Mouse (Mus musculus): ENCODE measurements at regions not wholly inside any gene's neighbourhood (a gene's known extent, or its start where the extent isn't known, plus 50 kb on each side); places are given as distances from the start of the nearest gene placed in this dataset.

DNA sequence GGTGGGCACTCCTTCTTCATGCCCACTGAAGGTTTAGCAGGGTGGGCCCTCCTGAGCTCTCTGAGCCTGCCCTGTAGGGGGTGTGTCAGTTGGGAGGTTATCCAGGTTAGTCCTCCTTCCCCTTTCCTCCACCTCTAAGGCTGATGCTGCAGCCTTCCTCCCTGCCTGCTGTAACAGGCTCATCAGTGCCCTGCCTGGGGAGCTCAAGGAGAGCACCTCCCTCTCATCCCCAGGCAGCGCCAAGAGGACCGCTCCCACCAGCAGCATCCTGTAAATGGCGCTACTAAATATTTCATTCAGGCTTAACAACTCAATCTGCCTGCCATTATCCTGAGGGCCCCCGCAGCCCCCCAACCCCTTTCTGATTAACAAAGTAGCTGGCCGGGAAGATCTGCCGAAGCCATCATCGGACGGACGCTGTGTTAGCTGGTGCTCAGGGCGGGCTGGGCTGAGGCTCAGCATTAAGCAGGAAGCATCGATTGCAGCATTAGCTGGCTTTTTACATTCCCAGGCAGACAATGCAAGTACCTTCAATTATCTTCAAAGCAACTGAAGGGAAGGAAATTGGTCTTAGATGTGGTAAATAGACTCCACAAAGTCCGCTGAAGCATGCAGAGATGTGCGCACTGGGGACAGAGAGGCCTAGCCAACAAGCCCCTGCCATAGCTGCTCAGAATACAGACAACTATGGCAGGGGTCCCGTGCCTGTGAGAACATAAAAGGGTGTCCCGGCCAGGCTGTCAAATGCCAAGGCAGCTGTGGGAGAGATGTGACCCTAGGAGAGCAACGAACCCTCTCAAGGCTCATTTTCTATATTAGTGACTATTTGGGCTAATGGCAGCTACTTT lies 296.3 kb upstream of the Gm4791 start:
- ATAC-seq (replicated peaks in 1 of 2; ENCODE audit: insufficient read depth in 1 of 2, low FRiP score in 2 of 2, low TSS enrichment in 1 of 2, low read depth in 1 of 2, poor library complexity in 2 of 2, severe bottlenecking in 2 of 2) = no peak

- no peak for ATAC-seq (replicated peaks in 1 of 2; ENCODE audit: insufficient read depth in 1 of 2, low FRiP score in 2 of 2, low TSS enrichment in 1 of 2, low read depth in 1 of 2, poor library complexity in 2 of 2, severe bottlenecking in 2 of 2)
Observed at GRCm38 (mm10) chr9:46696171-46696570, 302.4 kb upstream of the Gm4791 start.

DNA sequence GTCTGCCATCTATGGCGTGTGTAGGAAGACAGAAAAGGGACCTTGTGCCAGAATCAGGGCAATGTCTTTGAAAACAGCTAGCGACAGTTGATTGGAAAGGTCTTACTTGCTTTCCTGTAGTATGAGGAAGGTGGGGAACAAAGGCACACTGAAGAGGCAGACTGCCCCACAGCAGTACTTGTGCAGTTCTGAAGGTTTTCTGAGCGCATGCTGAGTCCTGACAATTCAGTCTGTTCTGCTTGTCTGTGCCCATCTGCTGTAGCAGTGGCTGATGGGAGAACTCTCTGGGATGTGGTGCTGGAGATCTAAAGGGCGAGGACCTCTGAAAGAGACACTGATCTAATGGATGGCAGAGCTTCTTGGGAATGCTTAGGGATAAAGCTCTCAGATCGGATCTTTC lies 309.2 kb upstream of the Gm4791 start:
- ATAC-seq (replicated peaks in 1 of 2; ENCODE audit: insufficient read depth in 1 of 2, low FRiP score in 2 of 2, low TSS enrichment in 1 of 2, low read depth in 1 of 2, poor library complexity in 2 of 2, severe bottlenecking in 2 of 2) = no peak

DNA sequence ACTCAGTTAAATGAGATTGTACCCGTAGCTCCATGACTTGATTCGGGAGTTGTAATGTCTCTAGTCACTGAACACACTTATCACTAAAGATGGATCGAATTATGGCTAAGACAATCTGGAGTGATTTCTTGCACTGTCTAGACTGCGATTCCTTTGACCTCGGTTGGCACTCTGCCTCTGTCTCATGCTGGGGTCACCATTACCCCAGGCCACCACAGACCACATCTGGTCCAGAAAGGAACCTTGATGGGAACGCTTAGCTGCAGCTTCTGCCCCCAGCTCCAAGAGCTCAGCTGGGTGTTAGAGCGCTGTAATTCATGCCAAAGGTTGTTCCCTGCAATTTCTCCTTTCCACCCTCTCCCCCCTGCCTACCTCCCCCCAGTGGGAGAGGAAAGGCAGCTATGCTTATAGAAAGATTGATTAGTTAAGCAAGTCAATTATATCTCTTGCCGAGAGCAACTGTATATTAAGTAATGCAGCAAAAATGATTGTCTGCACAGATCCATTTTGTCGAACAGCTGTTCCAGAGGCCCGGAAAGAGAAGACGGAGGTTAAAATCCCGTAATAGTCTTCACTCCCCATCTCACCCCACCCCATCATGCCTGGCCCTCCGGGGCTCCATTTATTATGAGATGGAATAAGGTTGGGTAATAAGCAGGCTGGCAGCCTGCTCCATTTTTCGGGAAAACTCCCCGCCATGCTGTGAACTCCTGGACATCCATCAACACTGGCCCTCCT lies 314.3 kb upstream of the Gm4791 start:
- ATAC-seq (replicated peaks in 1 of 2; ENCODE audit: insufficient read depth in 1 of 2, low FRiP score in 2 of 2, low TSS enrichment in 1 of 2, low read depth in 1 of 2, poor library complexity in 2 of 2, severe bottlenecking in 2 of 2) = no peak

- ATAC-seq (replicated peaks in 1 of 2; ENCODE audit: insufficient read depth in 1 of 2, low FRiP score in 2 of 2, low TSS enrichment in 1 of 2, low read depth in 1 of 2, poor library complexity in 2 of 2, severe bottlenecking in 2 of 2) = no peak
Observed at GRCm38 (mm10) chr9:46672050-46672449, 326.5 kb upstream of the Gm4791 start.

DNA sequence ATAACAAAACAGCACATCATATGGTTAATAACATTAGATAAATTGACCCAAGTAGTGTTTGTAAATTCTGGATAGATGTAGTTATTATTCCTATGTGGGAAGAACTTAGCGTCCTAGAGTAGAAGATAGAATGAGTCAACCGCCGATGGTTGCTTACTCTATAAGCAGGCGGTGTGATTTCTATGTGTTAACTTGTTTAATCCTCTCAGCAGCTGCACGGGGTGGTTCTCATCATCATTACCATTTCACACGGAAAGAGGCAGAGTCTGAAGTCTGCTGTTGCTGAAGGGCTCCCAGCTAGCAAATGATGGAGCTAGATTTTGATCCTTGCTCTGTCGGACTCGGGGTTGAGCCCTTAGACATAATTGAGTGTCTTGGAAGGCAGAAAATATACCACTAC lies 334.6 kb upstream of the 4931429L15Rik start:
- ATAC-seq (replicated peaks in 1 of 2; ENCODE audit: insufficient read depth in 1 of 2, low FRiP score in 2 of 2, low TSS enrichment in 1 of 2, low read depth in 1 of 2, poor library complexity in 2 of 2, severe bottlenecking in 2 of 2) = no peak

DNA sequence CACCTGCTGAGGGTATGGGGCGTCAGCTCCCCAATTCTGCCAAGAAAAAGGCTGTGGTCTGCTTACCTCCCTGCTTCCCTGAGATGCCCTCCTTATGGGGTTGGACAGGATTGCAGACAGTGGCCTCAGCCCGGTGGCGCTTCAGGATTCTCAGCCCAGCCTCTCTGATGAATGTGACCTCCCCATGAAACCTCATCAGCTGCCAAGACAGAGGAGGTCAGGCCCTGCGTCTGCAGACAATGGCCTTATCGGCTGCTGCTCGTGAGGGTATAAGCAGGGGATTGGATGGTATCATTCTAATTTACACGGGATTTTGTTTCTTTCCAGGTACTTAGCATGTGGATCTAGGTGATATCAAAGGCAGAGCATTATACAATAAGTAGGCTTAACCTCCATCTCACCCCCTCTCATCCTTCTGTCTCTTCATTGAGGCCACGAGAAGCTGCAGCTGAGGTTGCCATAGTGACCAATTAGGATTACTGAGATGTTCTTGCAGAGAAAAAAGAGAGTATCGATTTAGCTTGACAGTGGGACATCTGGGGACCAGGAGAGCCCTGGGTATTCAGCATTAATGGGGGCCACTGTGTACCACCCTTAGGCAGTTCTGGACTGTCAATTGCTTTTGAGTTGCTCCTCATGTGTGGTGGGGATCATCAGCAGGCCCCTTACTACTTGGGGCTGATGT lies 327.6 kb upstream of the 4931429L15Rik start:
- no peak for ATAC-seq (replicated peaks in 1 of 2; ENCODE audit: insufficient read depth in 1 of 2, low FRiP score in 2 of 2, low TSS enrichment in 1 of 2, low read depth in 1 of 2, poor library complexity in 2 of 2, severe bottlenecking in 2 of 2)

DNA sequence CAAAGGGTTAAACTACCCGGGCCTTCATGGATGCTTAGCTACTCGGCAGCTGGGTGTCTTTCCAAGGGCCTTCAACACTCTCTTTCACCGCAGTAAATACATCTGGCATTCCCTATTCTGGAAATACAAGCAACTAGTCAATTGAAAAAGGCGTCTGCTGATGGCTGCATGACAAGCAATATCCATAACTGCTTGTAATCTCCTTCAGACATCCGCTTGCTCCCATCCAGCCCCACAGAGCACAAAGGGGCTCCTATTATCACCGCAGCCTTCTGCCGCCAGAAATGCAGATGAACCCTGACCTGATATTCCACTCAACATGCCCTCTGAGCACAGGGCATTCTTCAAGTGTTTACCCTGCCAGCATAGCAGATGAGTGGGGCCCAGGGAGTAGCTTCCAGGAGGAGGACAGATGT lies 325.7 kb upstream of the 4931429L15Rik start:
- no peak for ATAC-seq (replicated peaks in 1 of 2; ENCODE audit: insufficient read depth in 1 of 2, low FRiP score in 2 of 2, low TSS enrichment in 1 of 2, low read depth in 1 of 2, poor library complexity in 2 of 2, severe bottlenecking in 2 of 2)

DNA sequence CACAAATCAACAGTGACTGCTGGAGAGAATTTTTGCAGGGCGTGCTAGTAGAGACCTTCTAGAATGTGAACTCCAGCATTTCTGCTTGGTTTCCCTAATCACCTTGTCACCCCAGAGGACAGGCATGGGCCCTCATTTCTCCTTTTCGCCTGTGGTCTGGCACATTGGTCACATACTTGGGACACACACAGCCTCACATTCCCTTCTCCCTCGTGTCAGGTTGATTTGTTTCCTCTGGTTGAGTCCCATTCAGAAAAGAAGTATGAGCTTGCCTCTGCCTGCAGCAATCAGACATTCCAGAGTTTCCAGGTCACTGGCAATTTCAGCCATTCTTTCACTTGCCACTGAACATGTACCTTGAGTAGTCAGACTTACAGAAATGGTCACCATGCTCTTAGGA lies 323.8 kb upstream of the 4931429L15Rik start:
- ATAC-seq (replicated peaks in 1 of 2; ENCODE audit: insufficient read depth in 1 of 2, low FRiP score in 2 of 2, low TSS enrichment in 1 of 2, low read depth in 1 of 2, poor library complexity in 2 of 2, severe bottlenecking in 2 of 2) = no peak

DNA sequence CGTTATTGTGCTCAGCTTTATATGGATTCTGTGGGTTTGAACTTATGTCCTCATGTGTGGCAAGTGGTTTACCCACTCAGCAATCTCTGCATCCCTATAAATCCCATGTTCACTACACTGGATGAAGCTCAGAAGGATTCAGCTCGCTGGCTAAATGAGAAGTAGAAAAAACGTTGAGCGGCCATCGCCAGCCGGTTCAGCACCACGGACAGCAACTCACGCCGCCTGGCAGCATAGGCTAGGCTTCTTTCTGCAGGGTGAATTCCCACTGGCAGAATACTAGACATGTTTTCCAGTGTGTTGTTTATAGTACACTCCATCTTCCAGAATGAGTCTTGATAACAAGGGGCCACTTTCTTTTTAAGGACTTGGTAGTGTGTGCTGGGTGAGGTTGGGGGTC lies 322.9 kb upstream of the 4931429L15Rik start:
- ATAC-seq (replicated peaks in 1 of 2; ENCODE audit: insufficient read depth in 1 of 2, low FRiP score in 2 of 2, low TSS enrichment in 1 of 2, low read depth in 1 of 2, poor library complexity in 2 of 2, severe bottlenecking in 2 of 2) = no peak

DNA sequence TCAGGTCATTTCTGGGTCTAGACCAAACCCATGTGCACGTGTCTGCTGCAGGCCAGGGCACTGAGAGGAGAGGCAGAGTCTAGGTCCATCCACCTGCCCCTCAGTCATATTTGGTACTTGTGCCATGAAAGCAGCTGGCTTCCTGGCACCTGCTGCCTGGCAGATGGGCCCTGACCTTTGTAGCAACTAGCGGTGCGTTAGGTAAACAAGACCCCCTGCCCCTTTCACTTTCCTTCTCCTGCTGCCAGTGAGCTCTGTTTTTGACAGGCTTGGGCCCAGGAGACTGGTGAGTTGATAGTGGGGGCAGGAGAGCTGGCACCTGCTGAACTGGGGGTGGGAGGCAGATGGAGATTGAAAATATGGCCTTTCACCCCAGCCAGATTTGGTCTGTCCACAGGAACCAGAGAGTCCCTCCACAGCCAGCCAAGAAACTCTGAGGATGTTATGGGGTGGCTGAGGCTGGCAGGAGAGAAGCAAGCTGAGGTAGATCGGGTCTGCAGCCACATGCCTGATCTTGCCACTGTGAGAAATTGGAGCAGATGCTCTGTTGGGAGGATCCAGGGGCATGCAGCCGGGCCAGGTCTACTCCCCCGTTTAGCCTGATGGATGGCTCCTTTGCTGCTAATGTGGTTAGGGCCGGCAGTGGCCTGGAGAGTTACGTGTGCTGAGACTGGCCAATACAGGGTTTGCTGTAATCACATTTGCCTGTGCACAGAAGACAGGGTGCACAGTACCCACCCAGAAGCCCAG lies 316.6 kb upstream of the 4931429L15Rik start:
- no peak for ATAC-seq (replicated peaks in 1 of 2; ENCODE audit: insufficient read depth in 1 of 2, low FRiP score in 2 of 2, low TSS enrichment in 1 of 2, low read depth in 1 of 2, poor library complexity in 2 of 2, severe bottlenecking in 2 of 2)

- ATAC-seq (replicated peaks in 1 of 2; ENCODE audit: insufficient read depth in 1 of 2, low FRiP score in 2 of 2, low TSS enrichment in 1 of 2, low read depth in 1 of 2, poor library complexity in 2 of 2, severe bottlenecking in 2 of 2) = no peak
Observed at GRCm38 (mm10) chr9:46633952-46634351, 314.2 kb upstream of the 4931429L15Rik start.

DNA sequence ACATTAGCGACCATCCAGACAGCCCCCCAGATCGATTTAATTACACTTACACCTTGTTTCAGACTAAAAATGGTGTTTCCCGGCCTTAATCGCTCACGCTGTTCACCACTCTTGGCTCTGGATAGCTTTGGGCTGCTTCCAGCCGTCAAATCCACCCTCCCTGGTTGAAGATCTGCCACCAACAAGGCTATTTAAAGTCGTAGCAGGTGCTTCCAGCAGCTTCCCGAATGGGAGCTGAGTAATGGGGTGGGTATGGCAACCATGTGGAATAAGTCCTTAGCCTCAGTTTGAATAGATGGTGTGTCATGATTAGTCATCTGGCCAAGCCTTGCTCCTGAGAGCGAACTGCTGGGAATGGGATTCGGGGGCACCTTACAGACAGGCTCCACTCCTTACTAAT lies 312.8 kb upstream of the 4931429L15Rik start:
- no peak for ATAC-seq (replicated peaks in 1 of 2; ENCODE audit: insufficient read depth in 1 of 2, low FRiP score in 2 of 2, low TSS enrichment in 1 of 2, low read depth in 1 of 2, poor library complexity in 2 of 2, severe bottlenecking in 2 of 2)

DNA sequence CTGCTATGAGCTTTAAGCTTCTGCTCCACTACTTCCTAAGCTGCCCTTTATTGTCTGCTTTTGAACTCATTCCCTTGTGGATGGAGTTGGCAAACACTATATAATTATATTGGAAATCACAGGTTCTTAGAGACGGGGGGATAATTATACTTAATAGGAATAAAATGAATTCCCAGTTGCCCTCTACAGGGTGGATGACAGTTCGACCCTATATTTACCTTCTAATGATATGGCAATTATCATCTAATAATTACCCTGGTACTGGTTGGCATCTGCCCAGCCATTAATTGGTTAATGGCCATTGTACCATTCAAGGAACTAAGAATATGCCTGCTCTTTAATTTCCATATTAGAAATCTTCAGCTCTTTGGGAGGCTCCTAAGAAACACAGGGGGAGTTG lies 302.5 kb upstream of the 4931429L15Rik start:
- no peak for ATAC-seq (replicated peaks in 1 of 2; ENCODE audit: insufficient read depth in 1 of 2, low FRiP score in 2 of 2, low TSS enrichment in 1 of 2, low read depth in 1 of 2, poor library complexity in 2 of 2, severe bottlenecking in 2 of 2)

GRCm38 (mm10) chr9:46621851-46622250 lies 302.1 kb upstream of the 4931429L15Rik start:
- no peak for ATAC-seq (replicated peaks in 1 of 2; ENCODE audit: insufficient read depth in 1 of 2, low FRiP score in 2 of 2, low TSS enrichment in 1 of 2, low read depth in 1 of 2, poor library complexity in 2 of 2, severe bottlenecking in 2 of 2)

GRCm38 (mm10) chr9:46610101-46611005 lies 290.6 kb upstream of the 4931429L15Rik start:
- no peak for ATAC-seq (replicated peaks in 1 of 2; ENCODE audit: insufficient read depth in 1 of 2, low FRiP score in 2 of 2, low TSS enrichment in 1 of 2, low read depth in 1 of 2, poor library complexity in 2 of 2, severe bottlenecking in 2 of 2)

DNA sequence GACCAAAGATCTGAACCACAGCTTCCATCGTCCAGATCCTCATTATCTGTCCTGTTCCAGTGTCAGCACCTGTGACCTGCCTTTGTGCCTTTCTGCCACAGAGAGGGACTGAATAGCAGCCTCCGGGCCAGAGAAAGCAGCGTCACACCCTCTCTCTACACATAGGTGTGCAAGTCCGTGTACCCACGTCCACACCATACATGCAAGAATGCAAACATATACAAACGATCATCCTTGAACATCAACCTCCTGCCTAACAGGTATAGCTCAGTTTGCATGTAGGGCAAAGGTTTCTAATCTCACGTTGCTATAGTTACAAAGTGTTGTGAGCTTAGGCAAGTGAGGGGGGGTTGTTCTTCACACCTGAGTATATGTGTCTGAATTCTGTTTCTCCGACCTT lies 288.9 kb upstream of the 4931429L15Rik start:
- no peak for ATAC-seq (replicated peaks in 1 of 2; ENCODE audit: insufficient read depth in 1 of 2, low FRiP score in 2 of 2, low TSS enrichment in 1 of 2, low read depth in 1 of 2, poor library complexity in 2 of 2, severe bottlenecking in 2 of 2)
